Mouse (Mus musculus) cerebellum, adult (tissue): Measurements from ENCODE around the gene Zfyve27.

ENCODE experiments used
- ATAC-seq: cut with Nextera tagmentation; 2 replicates; pipeline ENCODE4 v1.9.2; 2017; ENCODE audit warnings: mild to moderate bottlenecking, moderate library complexity, mixed read lengths; ENCODE audit not compliant: insufficient number of reproducible peaks, low FRiP score, low TSS enrichment

Zfyve27 gene

GRCm38 (mm10) chr19:42226451-42226850, 62.7 kb downstream of the Zfyve27 start:
- no peak for ATAC-seq

GRCm38 (mm10) chr19:42229499-42230287, 65.9 kb downstream of the Zfyve27 start:
- no peak for ATAC-seq

- ATAC-seq = no peak
Observed at GRCm38 (mm10) chr19:42230288-42230568, 66.5 kb downstream of the Zfyve27 start.

- no peak for ATAC-seq
Observed at GRCm38 (mm10) chr19:42230986-42231385, 67.2 kb downstream of the Zfyve27 start.

GRCm38 (mm10) chr19:42237602-42238340, 74.0 kb downstream of the Zfyve27 start:
- ATAC-seq = 0 out of 2 replicates have a peak, but pooled peaks have one; percentile 40

GRCm38 (mm10) chr19:42238341-42238715, 74.6 kb downstream of the Zfyve27 start:
- ATAC-seq = peak; percentile 31; the same call in 1 of the 2 replicates

- no peak for ATAC-seq
Observed at GRCm38 (mm10) chr19:42240881-42241280, 77.1 kb downstream of the Zfyve27 start.

- no peak for ATAC-seq
Observed at GRCm38 (mm10) chr19:42243401-42243800, 79.7 kb downstream of the Zfyve27 start.
